Mouse (Mus musculus) layer of hippocampus, postnatal 36 days (tissue): ENCODE data around the gene Galnt14. TPM values are rescaled to one million over a fixed set of nuclear protein-coding genes. Genes with fewer than 3 reads are reported as not detected.

Experiments
- DNase-seq, 2 experiments: peaks; one replicate each; pipeline ENCODE4 v3.0.0; 2022
- total RNA-seq, 2 experiments: library from RNA; stranded (reverse); gene quantifications; 2 replicates each; pipeline ENCODE4 v1.2.3; 2021

Galnt14 gene
- total RNA-seq = 10 to 100 TPM; 22.2 to 23.3 TPM

DNA sequence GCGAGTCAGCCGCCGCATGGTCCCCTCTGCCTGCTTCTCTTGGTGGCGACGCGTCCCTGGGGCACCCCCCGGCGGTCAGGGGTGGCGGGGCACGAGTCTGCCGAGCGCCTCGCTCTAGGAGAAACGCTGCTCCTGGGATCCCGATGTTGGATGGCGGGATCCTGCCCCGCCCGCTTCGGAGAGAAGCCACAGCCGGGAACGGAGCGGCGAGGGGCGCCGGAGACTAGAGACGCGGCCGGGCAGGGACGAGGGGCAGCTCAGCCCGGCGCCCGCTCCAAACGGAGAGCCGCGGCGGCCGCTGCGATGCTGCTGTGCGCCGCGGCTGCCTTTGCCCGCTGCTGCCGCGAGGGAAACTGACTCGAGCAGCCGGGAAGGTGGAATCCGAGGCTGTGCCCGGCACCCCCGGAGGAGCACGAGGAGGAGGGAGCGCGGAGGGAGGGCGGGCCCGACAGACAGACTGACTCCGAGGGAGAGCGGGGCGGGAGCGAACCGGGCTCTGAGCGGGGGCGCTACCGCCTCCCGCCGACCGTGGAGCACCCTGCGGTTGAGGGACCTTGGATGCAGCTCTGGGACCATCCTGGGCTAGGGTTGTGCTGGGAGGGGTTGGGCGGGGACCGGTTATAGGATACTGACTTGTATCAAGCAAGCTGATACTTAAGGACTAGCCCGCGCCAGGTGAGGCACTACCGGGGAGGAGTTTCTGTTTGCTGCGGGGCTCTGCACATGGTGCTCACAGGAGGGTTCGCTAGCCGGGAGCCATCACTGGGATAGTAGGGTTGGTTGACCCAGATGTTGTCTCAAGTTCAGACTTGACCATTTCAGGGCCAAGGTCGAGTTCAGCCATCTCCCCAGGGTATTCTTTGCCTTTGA lies at the start of gene Galnt14:
TSS of gene Galnt14 (minus strand) at position 412 of the 870 bp plus-strand sequence.
- peak; percentile 72 to 80 for DNase-seq

DNA sequence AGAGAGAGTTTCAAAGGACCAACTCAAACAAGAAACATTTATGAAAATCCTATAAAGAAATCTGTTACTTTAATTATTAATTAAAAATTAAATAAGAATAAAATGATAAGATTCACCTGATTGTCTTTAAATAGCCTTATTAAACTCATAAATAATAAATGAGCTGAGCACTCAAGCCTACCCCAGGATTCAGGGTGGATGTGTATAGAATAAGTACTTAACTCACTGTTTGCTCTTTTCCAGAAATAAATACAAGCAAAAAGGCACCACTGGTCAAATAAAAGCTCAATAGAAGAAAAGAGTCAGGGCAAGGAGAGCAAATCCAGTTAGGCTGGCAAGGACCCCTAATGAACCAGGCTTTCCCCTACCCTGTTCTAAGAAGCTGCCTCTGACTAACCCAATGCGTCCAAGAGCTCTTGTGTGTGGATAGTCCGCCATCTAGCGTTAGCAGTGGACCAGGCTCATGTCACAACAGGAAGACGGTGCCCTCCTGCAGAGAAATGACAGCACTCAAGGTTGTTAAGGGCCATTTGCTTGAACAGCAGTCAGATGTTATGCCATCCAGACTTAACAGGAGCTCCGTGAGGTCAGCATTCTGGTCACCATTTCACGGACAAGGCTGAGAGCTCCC lies 33.5 kb upstream of the Galnt14 start:
- peak; percentile 78 to 81 for DNase-seq

DNA sequence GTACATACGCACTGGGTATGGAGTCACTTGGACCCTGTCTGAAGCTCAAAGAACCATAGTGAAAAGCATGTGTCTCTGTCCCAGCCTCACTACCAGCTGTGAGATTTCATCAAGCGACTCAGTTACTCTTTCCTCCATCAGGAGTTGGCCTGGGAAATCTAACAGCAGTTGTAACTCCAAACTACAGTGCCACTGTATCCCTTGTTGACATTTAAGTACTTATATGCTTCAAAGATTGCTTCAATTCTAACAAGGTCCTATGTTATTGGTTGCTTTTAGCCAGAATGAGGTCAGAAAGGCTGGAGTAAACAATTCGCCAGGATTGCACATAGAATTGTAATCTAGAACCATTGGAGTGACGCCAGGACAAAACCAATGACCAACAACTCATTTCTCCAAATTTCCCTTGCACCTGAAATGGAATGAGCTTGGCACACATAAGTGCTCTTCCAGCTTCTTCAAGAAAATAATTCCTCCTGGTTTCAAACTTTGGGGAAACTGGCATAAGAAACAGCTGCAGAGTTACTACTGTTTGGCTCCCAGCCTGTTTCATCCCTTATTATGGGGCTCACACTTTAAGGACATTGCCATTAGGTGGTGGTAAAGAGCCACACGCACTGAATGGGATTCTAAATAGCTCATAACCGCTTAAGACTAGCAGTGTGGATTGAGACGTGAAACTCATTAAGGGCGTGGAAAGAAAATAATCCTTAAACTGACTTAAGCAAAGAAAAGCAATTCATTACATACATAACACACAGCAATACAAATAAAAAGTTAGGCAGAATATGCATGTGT lies 13.8 kb upstream of the Galnt14 start:
- DNase-seq = no peak

- DNase-seq = no peak
Measured at GRCm38 (mm10) chr17:73719021-73719748, 8.9 kb upstream of the Galnt14 start.

DNA sequence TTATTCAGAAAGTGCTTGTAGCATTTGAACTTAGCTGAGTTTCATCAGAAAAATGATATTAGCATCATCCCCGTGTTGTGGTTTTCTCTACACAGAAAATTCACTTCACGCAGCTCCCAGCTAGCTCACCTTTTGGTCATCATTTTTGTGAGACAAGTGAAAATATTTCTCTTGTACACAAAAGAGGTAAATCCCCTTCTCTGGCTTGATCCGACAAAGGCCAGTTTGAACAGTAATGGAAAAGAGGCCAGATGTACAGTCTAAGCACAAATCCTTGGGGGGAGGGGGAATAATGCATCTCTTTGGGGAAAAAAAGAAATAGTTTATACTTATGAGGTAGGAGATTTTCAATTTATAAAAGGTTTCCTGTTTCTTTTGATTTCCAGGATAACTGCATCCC lies 6.4 kb upstream of the Galnt14 start:
- DNase-seq = no peak

GRCm38 (mm10) chr17:73714440-73715221 lies 4.4 kb upstream of the Galnt14 start:
- DNase-seq = no peak

DNA sequence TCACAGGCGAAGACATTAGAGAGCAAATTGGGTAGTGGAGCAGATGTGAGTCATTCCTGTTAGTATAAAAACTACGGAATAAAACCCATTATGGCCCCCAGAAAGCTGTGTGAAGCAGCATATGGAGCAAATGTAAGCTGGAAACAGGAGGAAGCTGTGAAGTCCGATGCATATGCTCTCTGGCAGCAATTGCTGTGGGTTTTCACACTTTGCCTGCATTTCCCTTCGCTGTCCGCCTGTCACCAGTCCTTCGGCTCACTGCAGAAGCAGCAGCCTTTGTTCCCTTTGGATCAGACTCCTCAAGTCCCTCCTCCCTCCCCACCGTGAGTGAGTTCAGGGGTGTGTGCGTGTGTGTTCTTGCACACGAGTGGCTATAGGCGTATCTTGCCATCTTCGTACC lies 3.1 kb upstream of the Galnt14 start:
- DNase-seq = no peak

GRCm38 (mm10) chr17:73711919-73712318 lies 1.7 kb upstream of the Galnt14 start:
- DNase-seq = peak; percentile 68 to 72

GRCm38 (mm10) chr17:73709131-73710041 lies 867 bp downstream of the Galnt14 start:
- peak in 1 of 2 experiments; percentile 49 for DNase-seq

GRCm38 (mm10) chr17:73708451-73708850 lies 1.8 kb downstream of the Galnt14 start:
- DNase-seq = no peak

GRCm38 (mm10) chr17:73703571-73703970 lies 6.7 kb downstream of the Galnt14 start:
- no peak for DNase-seq

DNA sequence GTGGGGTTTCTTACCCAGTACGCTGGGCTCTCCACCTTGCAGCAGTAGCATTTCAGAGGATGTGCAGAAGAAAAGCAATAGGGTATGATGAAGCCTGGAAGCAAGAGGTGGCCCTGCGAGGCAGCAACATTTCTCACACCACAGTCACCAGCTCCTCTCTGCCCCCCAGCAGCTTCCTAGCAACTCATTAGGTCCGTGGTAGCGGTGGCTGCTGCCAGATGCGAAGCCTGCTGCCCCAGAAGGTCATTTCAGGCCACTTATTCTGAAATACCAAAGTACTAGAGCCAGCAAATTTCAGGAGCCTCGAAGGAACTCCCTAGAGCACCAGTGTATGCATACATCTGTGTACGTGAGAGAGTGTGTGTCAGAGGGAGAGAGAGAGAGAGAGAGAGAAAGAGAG lies 9.2 kb downstream of the Galnt14 start:
- DNase-seq = no peak

- DNase-seq = no peak
Measured at GRCm38 (mm10) chr17:73699881-73700280, 10.4 kb downstream of the Galnt14 start.

DNA sequence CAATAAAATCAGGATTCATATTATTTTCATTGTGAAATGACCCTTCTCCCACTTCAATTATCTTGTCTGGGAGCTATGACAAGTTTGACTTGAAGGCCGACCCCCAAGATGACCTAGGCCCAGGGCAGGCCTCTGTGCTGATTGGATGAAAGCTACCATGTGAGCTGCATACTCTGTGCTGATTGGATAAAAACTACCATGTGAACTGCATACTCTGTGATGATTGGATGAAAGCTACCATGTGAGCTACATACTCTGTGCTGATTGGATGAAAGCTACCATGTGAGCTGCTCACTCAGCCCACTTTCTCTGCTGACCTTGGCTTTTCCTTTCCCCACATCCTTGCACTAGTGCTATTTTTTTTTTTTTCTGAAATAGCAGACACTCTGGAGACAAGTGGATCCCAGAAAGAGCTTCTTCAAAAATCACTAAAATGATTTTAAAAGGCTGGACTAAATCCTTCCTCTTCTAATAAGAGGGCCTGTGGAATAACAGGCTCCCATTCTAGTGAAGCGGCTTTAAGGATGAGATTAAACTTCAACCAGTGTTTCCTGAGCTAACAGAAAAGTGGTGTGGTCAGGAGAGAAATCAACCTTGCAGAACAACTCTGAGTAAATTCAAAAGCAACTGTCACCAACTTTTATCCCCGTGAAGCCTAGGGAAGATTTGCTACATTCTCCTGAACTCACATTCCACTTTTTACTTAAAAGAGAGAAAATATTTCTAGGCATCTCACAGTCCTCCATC lies 15.9 kb downstream of the Galnt14 start:
- no peak for DNase-seq

DNA sequence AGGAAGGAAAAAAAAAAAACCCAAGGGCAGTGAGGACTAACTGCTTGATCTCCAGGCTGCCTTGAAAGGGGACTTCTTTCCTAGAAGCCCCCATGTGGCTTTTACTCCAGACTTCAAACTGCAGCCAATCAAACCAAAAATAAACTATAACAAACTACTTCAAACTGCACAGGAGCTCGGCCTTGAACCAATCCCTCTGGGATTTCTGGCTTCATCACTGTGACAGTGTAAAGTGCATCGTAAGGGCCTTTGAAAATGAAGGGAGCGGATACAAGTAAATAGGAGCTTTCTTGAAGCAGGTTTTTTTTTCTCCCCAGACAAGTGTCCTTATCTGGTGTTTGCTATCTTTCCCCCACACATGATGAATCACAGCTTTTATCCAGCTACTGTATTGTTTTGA lies 22.0 kb downstream of the Galnt14 start:
- no peak for DNase-seq

DNA sequence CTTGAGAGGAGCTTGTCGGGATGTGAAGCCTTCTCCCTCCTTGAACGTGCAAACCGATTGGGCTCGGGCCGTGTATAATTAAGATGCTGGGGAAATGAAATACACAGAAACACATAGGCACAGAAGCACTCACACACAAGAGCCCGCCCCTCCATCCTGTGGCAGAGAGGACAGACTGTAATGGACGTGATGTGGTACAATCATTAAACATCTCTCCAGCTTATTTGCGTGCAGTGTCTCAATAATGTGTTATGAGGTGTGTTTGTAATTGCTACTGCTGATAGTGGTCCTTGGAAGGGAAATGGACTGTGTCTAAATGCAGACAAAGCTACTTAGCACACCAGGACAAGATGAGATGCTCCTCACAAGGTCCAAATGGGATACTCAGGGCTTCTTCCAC lies 24.0 kb downstream of the Galnt14 start:
- no peak for DNase-seq

- no peak for DNase-seq
Measured at GRCm38 (mm10) chr17:73684746-73685145, 25.5 kb downstream of the Galnt14 start.

DNA sequence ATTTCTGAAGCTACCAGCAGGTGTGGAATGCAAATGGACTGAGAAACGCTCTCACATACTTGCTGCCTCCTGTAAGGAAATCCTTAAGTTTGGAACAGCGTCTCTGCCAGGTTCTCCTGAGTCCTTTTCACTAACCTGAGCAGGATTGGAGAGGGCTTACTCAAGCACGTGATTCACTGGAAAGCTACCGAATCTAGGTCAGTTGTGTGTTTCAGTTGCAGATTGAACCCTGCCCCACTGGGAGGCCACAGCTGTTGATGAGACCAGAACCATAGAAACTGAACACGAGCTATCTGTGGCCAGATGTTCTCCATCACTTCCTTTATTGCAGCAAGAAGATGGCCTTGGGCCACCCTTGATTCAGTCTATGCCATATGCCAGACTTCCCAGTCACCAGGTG lies 38.3 kb downstream of the Galnt14 start:
- no peak for DNase-seq

DNA sequence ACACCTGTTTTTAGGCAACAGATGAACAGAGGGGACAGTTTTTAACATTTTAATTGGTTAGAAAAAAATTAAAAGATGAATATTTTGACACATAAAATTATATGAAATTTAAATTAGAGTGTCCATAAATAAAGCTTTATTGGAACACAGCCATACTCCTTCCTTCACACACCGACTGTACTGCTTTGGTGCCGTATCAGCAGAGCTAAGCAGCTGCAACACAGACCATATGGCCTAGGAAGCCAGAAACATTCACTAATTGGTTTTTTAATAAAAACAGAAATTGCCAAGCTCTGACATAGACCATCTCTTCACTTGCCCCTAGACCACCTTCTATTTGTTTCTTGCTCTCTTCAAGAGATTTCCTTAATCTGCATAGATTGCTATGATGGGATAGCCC lies 40.2 kb downstream of the Galnt14 start:
- DNase-seq = no peak

GRCm38 (mm10) chr17:73668996-73669395 lies 41.3 kb downstream of the Galnt14 start:
- DNase-seq = no peak
